Mouse (Mus musculus) liver, adult (tissue): ENCODE results near the gene Tnni1.

Source experiments
- GATA4 ChIP-seq: IDR thresholded peaks from 2 replicates; pipeline ENCODE4 v1.6.1; 2014; ENCODE audit warnings: mild to moderate bottlenecking, low read length; ENCODE audit not compliant: insufficient replicate concordance

Tnni1 gene

GRCm38 (mm10) chr1:135813071-135813470 is 33.8 kb downstream of the Tnni1 start:
- no peak for TF ChIP-seq GATA4

GRCm38 (mm10) chr1:135813687-135814395 is 34.6 kb downstream of the Tnni1 start:
- no peak for TF ChIP-seq GATA4

- TF ChIP-seq GATA4 = no peak
Measured at GRCm38 (mm10) chr1:135814531-135814930, 35.3 kb downstream of the Tnni1 start.

GRCm38 (mm10) chr1:135817595-135817994 is 38.4 kb downstream of the Tnni1 start:
- no peak for TF ChIP-seq GATA4

- peak; percentile 64; the same call in 1 of the 2 replicates for TF ChIP-seq GATA4
Measured at GRCm38 (mm10) chr1:135818481-135819086, 39.4 kb downstream of the Tnni1 start, which contains the start of gene Lad1. TSS of gene Lad1 (plus strand) at chr1:135818598.

- no peak for TF ChIP-seq GATA4
Measured at GRCm38 (mm10) chr1:135820071-135820470, 40.8 kb downstream of the Tnni1 start.

- no peak for TF ChIP-seq GATA4
Measured at GRCm38 (mm10) chr1:135820736-135821364, 41.6 kb downstream of the Tnni1 start.

GRCm38 (mm10) chr1:135821780-135822179 is 42.5 kb downstream of the Tnni1 start:
- TF ChIP-seq GATA4 = no peak

GRCm38 (mm10) chr1:135828918-135829317 is 49.7 kb downstream of the Tnni1 start:
- no peak for TF ChIP-seq GATA4

GRCm38 (mm10) chr1:135834206-135834859 is 55.1 kb downstream of the Tnni1 start:
- no peak for TF ChIP-seq GATA4

GRCm38 (mm10) chr1:135834983-135835382 is 55.7 kb downstream of the Tnni1 start:
- no peak for TF ChIP-seq GATA4

GRCm38 (mm10) chr1:135835716-135836483 is 56.7 kb downstream of the Tnni1 start, which contains the start of gene Tnnt2:
TSS of gene Tnnt2 (plus strand) at chr1:135836354.
- no peak for TF ChIP-seq GATA4

- no peak for TF ChIP-seq GATA4
Measured at GRCm38 (mm10) chr1:135838626-135839025, 59.4 kb downstream of the Tnni1 start.

- TF ChIP-seq GATA4 = no peak
Measured at GRCm38 (mm10) chr1:135839065-135839464, 59.8 kb downstream of the Tnni1 start.
